Mouse (Mus musculus) heart, postnatal 36 days (tissue): Measurements from ENCODE around the gene Igfbp7. TPM values are rescaled to one million over a fixed set of nuclear protein-coding genes. Genes with fewer than 3 reads are reported as not detected.

Experiments used
- DNase-seq, 2 experiments: peaks; one replicate each; pipeline ENCODE4 v3.0.0; 2021 to 2022
- intact Hi-C: fragments of 180-260 bp; cut with DNase I; formaldehyde crosslinking; loops from one replicate; pipeline ENCODE4 v1.15.1; 2025
- total RNA-seq, 2 experiments: library from RNA; stranded (reverse); gene quantifications; 2 replicates each; pipeline ENCODE4 v1.2.3; 2021

Igfbp7 gene
- total RNA-seq, 2 experiments from 2014 or later, result 249 to 272 TPM

GRCm38 (mm10) chr5:77357405-77358149 is 50.3 kb downstream of the Igfbp7 start:
- DNase-seq, result peak; percentile 76 to 84
- intact Hi-C loops, result loop anchor here (2.0 to 10.0 kb wide), 2 partner anchors 43 to 447 kb away; no protein-coding TSS in a partner anchor

GRCm38 (mm10) chr5:77355307-77356265 is 52.3 kb downstream of the Igfbp7 start:
- intact Hi-C loops, result loop anchor here (2.0 to 10.0 kb wide), 2 partner anchors 31 to 449 kb away; no protein-coding TSS in a partner anchor
- no peak for DNase-seq

- intact Hi-C loops, result loop anchor here (1.0 to 10.0 kb wide), 3 partner anchors 32 to 450 kb away; no protein-coding TSS in a partner anchor
- DNase-seq, result peak; percentile 88 to 92
These were observed 53.5 kb downstream of the Igfbp7 start for GRCm38 (mm10) chr5:77354361-77354787.

- no peak for DNase-seq
- intact Hi-C loops, result loop anchor here (10.0 kb wide), 1 partner anchor 453 kb away; no protein-coding TSS in a partner anchor
These were observed 56.1 kb downstream of the Igfbp7 start for GRCm38 (mm10) chr5:77351691-77352090.

GRCm38 (mm10) chr5:77349971-77350658 is 57.7 kb downstream of the Igfbp7 start:
- intact Hi-C loops, result loop anchor here (10.0 kb wide), 1 partner anchor 455 kb away; no protein-coding TSS in a partner anchor
- DNase-seq, result no peak

GRCm38 (mm10) chr5:77348901-77349300 is 58.9 kb downstream of the Igfbp7 start:
- DNase-seq, result no peak
- intact Hi-C loops, result no loop called here

- DNase-seq, result no peak
- intact Hi-C loops, result no loop called here
These were observed 67.8 kb downstream of the Igfbp7 start for GRCm38 (mm10) chr5:77340033-77340432.

- DNase-seq, result no peak
- intact Hi-C loops, result no loop called here
These were observed 77.7 kb downstream of the Igfbp7 start for GRCm38 (mm10) chr5:77330154-77330553.

- DNase-seq, result no peak
- intact Hi-C loops, result loop anchor here (10.0 kb wide), 1 partner anchor 340 kb away; no protein-coding TSS in a partner anchor
These were observed 82.9 kb downstream of the Igfbp7 start for GRCm38 (mm10) chr5:77324936-77325335.

- intact Hi-C loops, result no loop called here
These were observed 92.9 kb downstream of the Igfbp7 start for GRCm38 (mm10) chr5:77314986-77315385.

GRCm38 (mm10) chr5:77314206-77314605 is 93.6 kb downstream of the Igfbp7 start:
- DNase-seq, result no peak
- intact Hi-C loops, result no loop called here

More at GRCm38 (mm10) chr5:77314986-77315385, 92.9 kb downstream of the Igfbp7 start:
- no peak for DNase-seq

GRCm38 (mm10) chr5:77309924-77310772 is 97.7 kb downstream of the Igfbp7 start, which contains the start of the genes Noa1 and Polr2b:
Gene Noa1 (minus strand): TSS chr5:77310084.
Gene Polr2b (plus strand): TSS chr5:77310147.
- intact Hi-C loops, result loop anchor here (2.0 kb wide), 1 partner anchor 43 kb away; no protein-coding TSS in a partner anchor
- DNase-seq, result peak; percentile 99 to 100

GRCm38 (mm10) chr5:77309051-77309906 is 98.6 kb downstream of the Igfbp7 start:
- intact Hi-C loops, result loop anchor here (2.0 kb wide), 1 partner anchor 42 kb away; no protein-coding TSS in a partner anchor
- DNase-seq, result no peak

GRCm38 (mm10) chr5:77307821-77308553 is 99.9 kb downstream of the Igfbp7 start:
- intact Hi-C loops, result loop anchor here (2.0 kb wide), 1 partner anchor 41 kb away; no protein-coding TSS in a partner anchor

GRCm38 (mm10) chr5:77301296-77301903 is 106.4 kb downstream of the Igfbp7 start:
- DNase-seq, result no peak
- intact Hi-C loops, result no loop called here

More at GRCm38 (mm10) chr5:77307821-77308553, 99.9 kb downstream of the Igfbp7 start:
- DNase-seq, result no peak

GRCm38 (mm10) chr5:77299486-77299885 is 108.4 kb downstream of the Igfbp7 start:
- intact Hi-C loops, result no loop called here
- no peak for DNase-seq
